Mouse (Mus musculus) lung, postnatal 25 days (tissue): ENCODE results near the gene Limk2.

Experiments used
- DNase-seq: peaks from one replicate; pipeline ENCODE4 v3.0.0; 2022; ENCODE audit warnings: low spot score

Limk2 gene

GRCm38 (mm10) chr11:3412111-3412510 lies 3.1 kb upstream of the Limk2 start:
- peak; percentile 52 for DNase-seq

- DNase-seq: no peak
These were observed 625 bp downstream of the Limk2 start for GRCm38 (mm10) chr11:3408131-3408996.

GRCm38 (mm10) chr11:3404287-3405047 lies 4.5 kb downstream of the Limk2 start:
- no peak for DNase-seq

GRCm38 (mm10) chr11:3403024-3403423 lies 6.0 kb downstream of the Limk2 start:
- peak; percentile 28 for DNase-seq

- DNase-seq: no peak
These were observed 10.7 kb downstream of the Limk2 start for GRCm38 (mm10) chr11:3398318-3398717.

GRCm38 (mm10) chr11:3396562-3396961 lies 12.4 kb downstream of the Limk2 start:
- DNase-seq: no peak

- DNase-seq: no peak
These were observed 12.9 kb downstream of the Limk2 start for GRCm38 (mm10) chr11:3396091-3396490.

- no peak for DNase-seq
These were observed 14.5 kb downstream of the Limk2 start for GRCm38 (mm10) chr11:3394520-3394919.

GRCm38 (mm10) chr11:3392526-3392925 lies 16.5 kb downstream of the Limk2 start:
- DNase-seq: no peak

- DNase-seq: no peak
These were observed 18.2 kb downstream of the Limk2 start for GRCm38 (mm10) chr11:3390789-3391188.

GRCm38 (mm10) chr11:3389996-3390395 lies 19.0 kb downstream of the Limk2 start:
- DNase-seq: no peak

GRCm38 (mm10) chr11:3387482-3388196 lies 21.4 kb downstream of the Limk2 start:
- DNase-seq: no peak

GRCm38 (mm10) chr11:3386941-3387368 lies 22.0 kb downstream of the Limk2 start:
- peak; percentile 92 for DNase-seq

- no peak for DNase-seq
These were observed 26.1 kb downstream of the Limk2 start for GRCm38 (mm10) chr11:3382602-3383594.

GRCm38 (mm10) chr11:3381148-3381814 lies 27.7 kb downstream of the Limk2 start:
- no peak for DNase-seq

GRCm38 (mm10) chr11:3379427-3379826 lies 29.6 kb downstream of the Limk2 start:
- DNase-seq: no peak

- no peak for DNase-seq
These were observed 34.2 kb downstream of the Limk2 start for GRCm38 (mm10) chr11:3374741-3375140.

- DNase-seq: no peak
These were observed 34.7 kb downstream of the Limk2 start for GRCm38 (mm10) chr11:3374293-3374645.

GRCm38 (mm10) chr11:3373591-3374292 lies 35.2 kb downstream of the Limk2 start:
- DNase-seq: no peak
